Mouse (Mus musculus) cerebellum, adult 2 months (tissue): Measurements from ENCODE around the gene Arl2.

Experiments used
- CTCF ChIP-seq: fragments of 200-500 bp; IDR thresholded peaks from 2 replicates; pipeline ENCODE4 v1.5.1; 2011; ENCODE audit warnings: low read depth, mild to moderate bottlenecking, control low read depth, low read length, moderate library complexity, borderline replicate concordance; ENCODE audit not compliant: insufficient read depth
- POLR2A ChIP-seq: fragments of 200-500 bp; IDR thresholded peaks from 2 replicates; pipeline ENCODE4 v1.6.1; 2011; ENCODE audit warnings: low read length, control low read depth, borderline replicate concordance; ENCODE audit not compliant: insufficient read depth

DNA sequence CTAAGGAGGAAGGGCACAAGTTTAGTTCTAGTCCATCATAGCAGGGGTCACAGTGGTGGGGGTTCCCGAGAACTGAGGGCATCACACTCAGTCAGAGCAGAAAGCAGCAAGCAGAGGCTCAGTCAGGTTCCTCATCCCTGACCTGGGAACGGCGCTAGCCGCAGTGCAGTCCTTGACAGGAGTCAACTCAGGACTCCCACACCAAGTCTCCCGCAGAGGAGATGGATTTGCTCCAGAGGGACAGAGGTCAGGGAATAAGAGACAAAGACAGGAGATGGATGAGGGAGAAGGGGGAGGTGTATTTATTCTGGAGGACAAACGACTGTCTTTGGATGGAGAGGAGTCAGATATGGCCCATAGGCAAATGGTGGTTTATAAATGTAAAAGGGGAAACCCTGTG is 28.2 kb downstream of the Arl2 start:
- TF ChIP-seq CTCF (no peak), POLR2A (no peak)
